Mouse (Mus musculus) frontal cortex, postnatal 36 days (tissue): Measurements from ENCODE around the gene Mri1.

Experiments
- DNase-seq, 2 experiments: peaks; one replicate each; pipeline ENCODE4 v3.0.0; 2022; ENCODE audit warnings: low spot score in 2 of 2

The Mri1 gene

DNA sequence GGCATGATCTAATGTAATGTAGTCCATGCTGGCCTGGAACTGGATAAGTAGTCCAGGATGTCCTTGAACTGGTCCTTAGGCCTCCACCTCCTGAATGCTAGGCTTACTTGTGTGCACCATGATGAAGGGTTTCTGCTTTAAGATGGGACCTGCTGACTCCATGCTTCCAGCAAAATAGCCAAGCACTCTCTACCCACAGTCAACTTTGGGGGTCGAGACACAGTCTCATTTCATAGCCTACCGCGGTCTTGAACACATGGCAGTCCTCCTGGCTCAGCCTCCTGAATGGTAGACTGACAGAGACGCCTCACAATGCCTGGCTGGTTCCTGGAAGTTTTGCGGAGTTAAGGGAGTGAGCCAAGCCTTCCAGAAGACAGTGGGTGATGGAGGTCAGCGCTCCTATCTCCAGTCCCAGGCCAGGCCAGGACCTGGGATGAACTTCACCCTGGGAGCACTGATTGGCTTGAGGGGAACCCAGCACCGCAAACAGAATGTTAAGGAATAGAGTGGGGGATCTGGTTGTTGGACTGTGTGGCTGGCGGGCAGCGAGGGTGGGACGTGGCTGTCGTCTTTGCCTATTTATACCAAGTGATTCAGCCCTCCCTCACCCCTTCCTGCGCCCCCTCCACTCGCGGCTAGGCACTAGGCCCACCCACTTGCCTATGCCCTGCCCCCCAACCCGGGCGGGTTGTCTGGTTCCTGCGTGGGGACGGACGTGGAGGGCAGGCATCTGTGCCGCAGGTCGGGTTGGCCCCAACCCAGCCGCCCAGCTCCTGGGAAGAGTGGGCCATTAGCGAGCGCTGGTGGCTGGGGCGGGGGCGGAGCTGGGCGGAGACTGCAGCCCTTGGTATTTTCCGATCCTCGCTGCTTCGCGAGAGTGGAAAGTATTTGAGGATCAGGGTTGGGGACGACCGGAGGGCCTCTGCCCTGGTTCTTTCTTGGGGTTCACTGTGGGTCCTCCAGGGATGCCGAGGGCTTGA lies 53.9 kb downstream of the Mri1 start:
- DNase-seq, result peak; percentile 70 to 81

DNA sequence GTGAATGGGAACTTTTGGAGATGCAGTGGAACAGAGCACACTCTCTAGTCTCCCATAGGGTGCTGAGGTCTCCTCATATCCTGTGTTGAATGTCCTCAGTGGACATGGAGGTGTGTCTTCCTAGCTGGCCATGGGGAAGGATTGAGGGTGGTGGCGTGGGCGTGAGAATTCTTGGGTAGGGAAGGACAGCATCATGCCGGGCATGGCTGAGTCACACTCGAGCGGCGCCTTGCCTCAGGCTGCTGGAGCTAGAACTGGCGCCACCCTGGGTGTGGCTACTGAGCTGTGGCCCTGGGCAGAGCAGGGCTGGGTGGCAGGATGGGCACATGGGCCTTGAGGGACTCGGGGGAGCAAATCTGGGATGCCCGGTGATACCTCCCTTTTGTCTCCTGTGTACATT lies 54.7 kb downstream of the Mri1 start:
- DNase-seq, result peak in 1 of 2 experiments; percentile 61

DNA sequence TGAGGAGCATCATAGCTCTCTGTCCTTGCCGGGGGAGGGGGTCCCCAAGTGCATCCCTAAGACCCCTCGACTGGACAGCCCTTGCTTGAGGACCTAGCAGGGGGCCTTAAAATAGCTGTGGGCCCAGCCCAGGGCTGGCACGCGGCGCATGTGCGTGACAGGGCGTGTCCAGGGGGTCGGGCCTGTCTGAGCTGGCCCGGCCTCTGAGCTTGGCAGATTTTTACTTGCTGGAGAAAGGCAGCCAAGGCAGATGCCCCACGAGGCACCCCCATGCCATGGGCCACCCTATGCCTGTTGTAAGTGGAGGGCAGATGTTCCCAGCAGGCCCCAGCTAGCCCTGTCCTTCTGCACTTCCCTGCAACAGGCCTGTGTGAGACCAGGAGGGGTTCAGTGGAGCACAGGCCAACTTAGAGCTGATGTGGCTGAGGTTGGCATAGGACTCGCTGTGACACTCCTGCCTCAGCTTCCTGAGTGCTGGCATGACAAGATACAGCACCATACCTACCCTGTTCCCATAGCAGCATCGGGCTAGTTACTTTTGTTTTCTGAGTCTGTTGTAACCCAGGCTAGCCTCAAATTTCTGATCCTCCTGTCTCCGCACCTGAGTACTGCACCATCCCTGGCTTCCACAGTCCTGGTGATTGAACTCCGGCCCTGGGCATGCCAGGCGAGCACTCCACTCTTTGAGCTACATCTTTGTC lies 55.4 kb downstream of the Mri1 start:
- no peak for DNase-seq

DNA sequence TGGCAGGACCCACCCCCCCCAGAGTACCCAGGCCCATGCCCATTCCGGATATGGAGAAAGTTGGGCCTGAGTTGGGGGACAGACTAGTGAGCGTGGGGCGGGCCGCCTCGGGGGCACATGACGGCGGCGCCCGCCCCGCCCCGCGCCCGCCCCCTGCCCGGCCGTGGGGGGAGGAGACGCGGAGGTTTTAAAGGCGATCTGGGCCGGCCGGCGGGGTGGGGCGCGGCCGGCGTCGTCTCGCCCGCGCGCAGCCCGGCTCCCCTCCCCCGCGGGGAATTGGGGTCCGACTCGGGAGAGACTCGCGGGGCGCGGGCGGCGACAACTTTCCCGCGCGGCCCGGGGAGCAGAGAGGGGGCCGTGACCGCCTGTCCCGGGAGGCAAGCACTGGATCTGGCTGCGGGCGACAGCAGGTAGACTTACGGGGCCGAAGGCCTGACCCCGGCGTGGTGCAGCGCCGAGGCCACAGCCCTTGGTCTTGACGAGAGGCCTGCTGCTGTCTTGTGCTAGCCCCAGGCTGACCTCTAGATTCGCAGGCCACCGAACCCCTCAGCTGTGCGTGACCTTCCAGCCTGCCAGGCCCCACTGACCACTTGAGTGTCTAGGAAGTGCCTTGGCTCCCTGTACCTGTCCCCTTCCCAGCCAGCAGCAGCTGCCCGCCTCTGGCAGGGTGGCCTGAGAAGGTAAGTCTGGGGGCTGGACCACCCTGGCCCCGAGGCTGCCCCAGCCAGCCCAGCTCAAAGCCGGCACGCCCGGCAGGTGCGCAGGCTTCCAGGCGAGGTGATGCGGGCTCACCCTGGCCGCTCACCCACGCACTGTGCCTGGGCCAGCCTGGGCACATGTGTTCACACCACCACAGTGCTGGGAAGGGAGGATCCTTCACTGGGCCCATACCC lies 56.2 kb downstream of the Mri1 start:
- DNase-seq, result no peak

DNA sequence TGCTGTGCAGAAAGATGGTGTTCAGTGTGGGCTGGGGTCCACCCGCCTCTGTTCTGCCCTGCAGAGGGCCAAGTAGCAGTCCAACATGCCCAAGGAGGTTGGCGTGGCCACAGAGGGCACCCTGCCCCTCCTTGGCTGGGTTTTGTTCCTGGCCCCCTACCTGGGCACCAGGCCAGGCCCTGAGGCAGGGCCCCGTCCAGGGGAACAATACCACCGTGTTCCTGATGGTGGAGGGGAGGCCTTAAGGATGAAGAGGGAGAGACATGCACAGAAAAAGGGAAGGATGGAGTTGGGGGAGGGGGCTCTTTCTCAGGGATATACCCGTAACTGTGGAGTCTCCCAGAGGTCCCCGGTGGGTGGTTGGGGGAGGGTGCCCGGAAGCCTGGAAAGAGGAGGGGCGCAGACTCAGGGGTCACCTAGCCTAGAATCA lies 57.0 kb downstream of the Mri1 start:
- no peak for DNase-seq
